Mouse (Mus musculus): Measurements from ENCODE around the gene Vps52. TPM values are rescaled to one million over a fixed set of nuclear protein-coding genes. Genes with fewer than 3 reads are reported as not detected.
"Not testable (repeated sequence)": the region's sequence is repeated elsewhere in the genome, so short reads cannot be mapped to it uniquely, and the experiment has no call there.

Vps52 gene
- total RNA-seq, 2 experiments from 2014 or later = 11.3 to 17.0 TPM

DNA sequence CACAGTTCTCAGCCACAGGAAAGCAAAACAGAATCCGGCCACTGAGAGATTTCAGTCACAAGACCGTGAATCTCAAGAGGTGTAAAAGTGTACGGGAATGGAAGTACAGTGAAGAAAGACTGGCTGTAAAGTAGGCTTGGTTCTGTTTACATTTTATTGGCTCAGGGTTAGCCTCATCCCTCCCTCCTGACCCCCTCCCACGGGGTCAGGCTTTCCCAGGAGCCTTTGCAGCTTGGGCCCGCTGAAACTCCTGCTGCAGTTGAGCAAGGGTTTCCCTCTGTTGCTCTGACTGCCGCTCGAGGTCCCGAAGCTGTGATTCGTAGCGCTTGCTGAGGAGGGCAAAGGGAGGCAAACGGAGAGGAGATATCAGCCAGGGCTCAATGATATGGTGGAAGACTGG, 16.8 kb upstream of the Vps52 start:
- no peak for ATAC-seq (replicated peaks; ENCODE audit: low FRiP score, poor library complexity, severe bottlenecking)

DNA sequence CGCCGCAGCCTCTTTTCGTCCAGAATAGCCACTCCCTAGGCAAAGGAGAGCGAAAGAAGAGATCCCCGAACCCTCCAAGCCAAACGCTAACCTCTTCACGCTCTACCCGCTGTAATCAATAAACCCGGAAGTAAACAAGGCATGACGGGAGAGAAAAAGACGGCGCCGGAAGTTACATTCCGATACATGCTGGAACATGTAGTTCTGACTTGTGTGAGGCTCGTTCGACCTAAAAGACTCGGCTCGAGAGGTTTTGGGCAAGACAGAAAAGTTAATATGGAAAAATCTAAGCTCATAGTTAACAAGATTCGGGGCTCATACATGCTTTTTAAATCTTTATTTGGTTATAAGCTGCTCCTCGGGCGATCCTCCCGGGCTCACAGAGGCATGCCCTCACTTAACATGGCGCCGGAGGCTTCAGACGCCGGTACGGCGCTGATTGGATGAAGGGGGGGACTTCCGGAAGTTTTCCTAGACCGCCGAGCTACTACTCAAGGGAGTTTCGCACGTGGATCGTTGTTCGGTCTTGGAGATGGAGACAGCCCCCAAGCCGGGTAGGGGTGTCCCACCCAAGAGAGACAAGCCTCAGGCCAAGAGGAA, 15.3 kb upstream of the Vps52 start, which contains the start of the genes Pfdn6 and Wdr46:
Gene Pfdn6, minus strand, starts transcription at position 138 of the 600 bp plus-strand sequence.
Gene Wdr46, plus strand, starts transcription at position 455 of the 600 bp plus-strand sequence.
- peak; percentile 95 for ATAC-seq (replicated peaks; ENCODE audit: low FRiP score, poor library complexity, severe bottlenecking)

- ATAC-seq (replicated peaks; ENCODE audit: low FRiP score, poor library complexity, severe bottlenecking) = no peak
Measured at GRCm38 (mm10) chr17:33940981-33941380, 14.6 kb upstream of the Vps52 start.

- ATAC-seq (replicated peaks; ENCODE audit: low FRiP score, poor library complexity, severe bottlenecking) = no peak
Measured at GRCm38 (mm10) chr17:33941381-33941780, 14.2 kb upstream of the Vps52 start.

DNA sequence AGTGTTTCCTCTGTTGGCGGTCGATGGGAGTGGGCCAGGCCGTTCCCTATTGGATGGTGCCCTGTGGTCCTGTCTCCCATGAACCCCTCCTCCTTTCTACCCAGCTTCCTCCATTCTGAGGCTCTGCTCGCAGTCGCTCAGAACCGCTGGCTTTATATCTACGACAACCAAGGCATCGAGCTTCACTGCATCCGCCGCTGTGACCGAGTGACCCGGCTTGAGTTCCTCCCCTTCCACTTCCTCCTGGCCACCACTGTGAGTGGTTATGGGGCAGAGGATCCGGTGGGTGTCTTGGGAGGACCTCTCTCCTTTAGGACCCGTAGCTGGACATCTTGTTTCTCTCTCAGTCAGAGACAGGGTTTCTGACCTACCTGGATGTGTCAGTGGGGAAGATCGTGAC, 12.2 kb upstream of the Vps52 start:
- no peak for ATAC-seq (replicated peaks; ENCODE audit: low FRiP score, poor library complexity, severe bottlenecking)

GRCm38 (mm10) chr17:33947430-33948089, 8.1 kb upstream of the Vps52 start:
- no peak for ATAC-seq (replicated peaks; ENCODE audit: low FRiP score, poor library complexity, severe bottlenecking)

DNA sequence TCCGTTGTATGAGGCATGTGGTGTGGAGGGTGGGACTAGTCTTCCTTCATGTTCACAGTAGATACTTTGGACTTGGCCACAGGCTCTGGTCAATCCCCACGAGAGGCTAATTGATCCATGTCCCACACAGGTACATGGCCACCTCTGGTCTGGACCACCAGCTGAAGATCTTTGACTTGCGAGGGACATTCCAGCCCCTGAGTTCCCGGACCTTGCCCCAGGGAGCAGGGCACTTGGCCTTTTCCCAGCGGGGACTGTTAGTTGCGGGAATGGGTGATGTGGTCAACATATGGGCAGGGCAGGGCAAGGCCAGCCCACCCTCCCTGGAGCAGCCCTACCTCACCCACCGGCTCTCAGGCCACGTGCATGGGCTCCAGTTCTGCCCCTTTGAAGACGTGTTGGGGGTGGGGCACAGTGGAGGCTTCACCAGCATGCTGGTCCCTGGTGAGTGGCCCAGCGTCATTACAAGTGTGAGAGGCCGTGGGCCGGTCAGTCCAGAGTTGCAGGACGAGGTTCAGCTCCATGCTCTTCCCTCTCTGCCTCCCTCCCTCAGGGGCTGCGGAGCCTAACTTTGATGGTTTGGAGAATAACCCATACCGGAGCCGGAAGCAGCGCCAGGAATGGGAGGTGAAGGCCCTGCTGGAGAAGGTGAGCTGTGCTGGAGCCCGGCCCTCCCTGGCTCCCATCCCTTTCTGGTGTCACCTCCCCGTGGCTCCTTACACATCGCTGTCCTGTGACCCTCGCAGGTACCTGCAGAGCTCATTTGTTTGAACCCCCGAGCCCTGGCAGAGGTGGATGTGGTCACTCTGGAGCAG, 7.3 kb upstream of the Vps52 start:
- no peak for ATAC-seq (replicated peaks; ENCODE audit: low FRiP score, poor library complexity, severe bottlenecking)

DNA sequence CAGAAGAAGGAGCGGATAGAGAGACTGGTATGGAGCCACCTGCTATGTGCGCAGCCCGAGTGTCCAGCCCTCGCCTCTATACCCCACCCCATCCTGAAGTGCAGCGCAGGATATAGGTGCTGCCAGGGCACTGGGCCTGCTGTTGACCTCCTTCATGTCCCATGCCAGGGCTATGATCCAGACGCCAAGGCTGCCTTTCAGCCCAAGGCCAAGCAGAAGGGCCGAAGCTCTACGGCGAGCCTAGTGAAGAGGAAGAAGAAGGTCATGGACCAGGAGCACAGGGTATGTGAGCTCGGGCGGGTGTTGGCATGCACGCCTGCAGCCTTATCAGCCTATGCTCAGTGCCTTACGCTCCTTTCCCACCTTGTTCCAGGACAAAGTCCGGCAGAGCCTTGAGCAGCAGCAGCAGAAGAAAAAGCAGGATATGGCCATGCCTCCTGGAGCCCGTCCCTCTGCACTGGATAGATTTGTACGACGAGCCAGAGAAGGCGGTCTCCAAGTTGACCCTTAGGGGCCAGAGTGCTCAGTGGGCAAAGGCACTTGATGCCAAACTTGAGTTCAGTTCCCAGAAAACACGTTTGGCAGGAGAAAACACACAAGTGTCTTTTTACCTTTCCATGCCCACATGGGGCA, 6.6 kb upstream of the Vps52 start:
- no peak for ATAC-seq (replicated peaks; ENCODE audit: low FRiP score, poor library complexity, severe bottlenecking)

- ATAC-seq (replicated peaks; ENCODE audit: low FRiP score, poor library complexity, severe bottlenecking) = no peak
Measured at GRCm38 (mm10) chr17:33950131-33950625, 5.4 kb upstream of the Vps52 start.

DNA sequence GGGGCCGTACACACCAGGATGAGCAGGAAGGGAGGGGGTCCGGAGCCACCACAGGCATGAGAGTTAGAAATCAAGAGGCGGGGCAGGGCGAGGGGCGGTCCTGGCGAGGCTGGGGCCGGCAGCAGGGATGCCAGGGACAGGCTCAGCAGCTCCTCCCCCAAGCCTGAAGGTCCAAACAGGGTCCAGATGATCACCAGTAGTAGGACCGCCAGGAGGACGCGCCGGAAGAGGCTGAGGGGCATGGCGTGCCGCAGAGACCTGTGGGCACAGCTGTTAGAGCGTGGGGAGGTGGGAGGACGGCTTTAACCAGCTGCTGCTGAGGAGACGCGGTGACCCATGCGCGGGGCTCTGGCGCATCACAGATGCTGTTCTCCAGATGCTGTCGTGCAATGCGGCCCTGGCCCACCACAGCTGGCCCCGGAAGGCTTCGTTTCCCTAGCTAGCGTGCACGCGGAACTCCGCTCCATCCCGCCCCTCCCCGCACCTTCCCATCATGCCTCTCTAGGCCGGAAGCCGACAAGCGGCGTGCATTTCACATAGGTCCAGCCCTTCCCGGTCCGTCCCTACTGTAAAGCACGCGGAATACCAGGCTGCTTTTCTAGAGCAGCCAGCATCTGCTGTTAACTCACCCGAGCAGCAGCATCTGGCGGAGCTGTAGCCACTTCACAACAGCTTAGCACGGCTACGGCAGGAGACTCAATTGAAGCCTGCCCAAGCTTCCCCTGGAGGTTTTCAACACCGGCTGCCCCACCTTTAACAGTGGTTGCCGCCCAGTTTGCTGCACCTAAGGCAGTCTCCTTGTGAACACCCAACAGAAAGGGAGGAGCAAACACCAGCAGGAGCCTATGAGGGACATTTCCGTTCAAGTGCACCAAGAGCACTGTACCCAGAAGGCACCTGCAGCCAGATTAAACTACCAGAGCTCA, 4.3 kb upstream of the Vps52 start, which contains the start of gene B3galt4:
Gene B3galt4, minus strand, starts transcription at position 468 of the 926 bp plus-strand sequence.
- ATAC-seq (replicated peaks; ENCODE audit: low FRiP score, poor library complexity, severe bottlenecking) = peak; percentile 53; the same call in 1 of the 2 replicates

DNA sequence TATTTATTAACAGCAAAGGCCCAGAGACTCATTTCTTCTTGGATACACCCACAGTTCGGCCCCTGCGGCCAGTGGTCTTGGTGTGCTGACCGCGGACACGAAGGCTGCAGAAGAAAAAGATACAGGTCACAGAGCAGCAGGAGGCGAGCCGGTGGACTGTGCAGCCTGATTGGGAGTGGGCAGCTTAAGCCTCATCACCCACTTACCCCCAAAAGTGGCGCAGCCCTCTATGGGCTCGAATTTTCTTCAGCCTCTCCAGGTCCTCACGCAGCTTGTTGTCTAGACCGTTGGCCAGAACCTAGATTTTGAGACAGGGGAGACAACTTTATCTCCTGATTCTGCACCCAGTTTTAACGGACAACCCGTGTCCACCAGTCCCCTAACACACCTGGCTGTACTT, 3.6 kb upstream of the Vps52 start:
- ATAC-seq (replicated peaks; ENCODE audit: low FRiP score, poor library complexity, severe bottlenecking) = not testable (repeated sequence)

- ATAC-seq (replicated peaks; ENCODE audit: low FRiP score, poor library complexity, severe bottlenecking) = no peak
Measured at GRCm38 (mm10) chr17:33952879-33953278, 2.7 kb upstream of the Vps52 start.

DNA sequence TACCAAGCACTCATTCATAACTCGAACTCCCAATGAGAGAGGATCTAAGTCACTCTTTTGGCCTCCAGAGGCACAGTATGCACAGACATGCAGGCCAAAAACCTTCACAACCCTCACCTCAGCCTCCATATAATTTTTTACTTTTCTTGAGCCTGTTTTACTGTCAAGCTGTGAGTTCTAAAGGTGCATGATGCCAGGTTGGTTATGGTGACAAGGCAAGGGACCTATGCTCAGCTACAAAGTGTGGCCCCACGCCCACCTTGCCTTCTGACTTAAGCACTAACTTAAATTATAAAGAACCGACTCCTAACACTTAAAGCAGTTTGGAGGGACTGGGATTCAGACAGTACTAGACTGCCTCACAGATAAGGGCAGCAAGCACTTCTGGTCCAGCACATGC, 2.3 kb upstream of the Vps52 start:
- no peak for ATAC-seq (replicated peaks; ENCODE audit: low FRiP score, poor library complexity, severe bottlenecking)

DNA sequence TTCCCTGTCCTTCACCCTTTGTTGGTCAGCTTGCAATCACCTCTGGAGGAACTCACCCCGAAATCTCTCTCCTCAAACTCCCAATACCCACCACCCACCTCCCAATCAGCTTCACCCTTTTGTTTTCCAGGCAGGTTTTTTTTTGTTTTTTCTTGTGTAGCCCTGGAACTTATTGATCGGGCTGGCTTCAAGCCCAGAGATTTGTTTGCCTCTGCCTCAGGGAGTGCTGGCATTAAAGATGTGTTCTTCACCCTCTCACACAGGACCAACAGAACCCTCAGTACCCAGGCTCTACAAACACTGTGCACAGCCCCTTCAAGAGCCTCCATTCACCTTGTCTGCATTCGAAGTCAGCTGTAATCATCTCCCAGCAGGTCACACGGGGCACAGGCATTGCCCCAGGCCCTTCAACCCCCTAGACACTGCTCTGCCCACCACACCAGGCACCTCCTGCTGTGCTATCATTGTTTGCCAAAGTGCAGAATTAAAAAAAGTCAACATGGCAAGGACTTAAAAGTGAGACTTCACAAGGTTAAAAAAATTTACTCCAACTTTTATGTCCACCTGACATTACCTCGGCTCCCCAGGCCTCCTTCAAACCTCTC, 1.5 kb upstream of the Vps52 start:
- ATAC-seq (replicated peaks; ENCODE audit: low FRiP score, poor library complexity, severe bottlenecking) = no peak

GRCm38 (mm10) chr17:33954646-33955554, 712 bp upstream of the Vps52 start:
- ATAC-seq (replicated peaks; ENCODE audit: low FRiP score, poor library complexity, severe bottlenecking) = no peak; the same call in none of the 2 replicates

- ATAC-seq (replicated peaks; ENCODE audit: low FRiP score, poor library complexity, severe bottlenecking) = no peak
Measured at GRCm38 (mm10) chr17:33956336-33956735, 724 bp downstream of the Vps52 start.

GRCm38 (mm10) chr17:33957493-33957892, 1.9 kb downstream of the Vps52 start:
- ATAC-seq (replicated peaks; ENCODE audit: low FRiP score, poor library complexity, severe bottlenecking) = no peak

DNA sequence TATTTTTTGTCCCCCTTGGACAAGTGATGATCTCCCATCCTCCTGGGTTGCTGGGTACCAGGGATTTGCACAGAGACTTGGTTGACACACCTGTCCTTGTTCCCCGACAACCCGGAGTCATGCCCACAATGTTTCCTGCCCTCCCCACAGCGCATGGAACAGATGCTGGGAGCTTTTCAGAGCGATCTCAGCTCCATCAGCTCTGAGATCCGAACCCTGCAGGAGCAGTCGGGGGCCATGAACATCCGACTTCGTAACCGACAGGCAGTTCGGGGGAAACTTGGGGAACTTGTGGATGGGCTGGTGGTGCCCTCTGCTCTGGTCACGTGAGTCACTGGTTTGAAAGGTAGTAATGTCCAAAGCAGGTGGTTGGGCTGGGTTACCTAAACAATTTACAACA, 2.8 kb downstream of the Vps52 start:
- no peak for ATAC-seq (replicated peaks; ENCODE audit: low FRiP score, poor library complexity, severe bottlenecking)

Data from erythroblast, adult 5-6 weeks (primary cell).